Mouse (Mus musculus): ENCODE measurements around the gene 1700069L16Rik.
A peak's percentile ranks its signal among the peaks of the same experiment; 100 is the strongest.

The 1700069L16Rik gene

GRCm38 (mm10) chr5:113690069-113690548 is 34.5 kb downstream of the 1700069L16Rik start:
- DNase-seq (ENCODE audit: low spot score in 2 of 2): no peak

- no peak for DNase-seq (ENCODE audit: low spot score in 2 of 2)
Observed at GRCm38 (mm10) chr5:113687514-113687913, 37.1 kb downstream of the 1700069L16Rik start.

GRCm38 (mm10) chr5:113685471-113685870 is 39.1 kb downstream of the 1700069L16Rik start:
- no peak for DNase-seq (ENCODE audit: low spot score in 2 of 2)

- DNase-seq (ENCODE audit: low spot score in 2 of 2): no peak
Observed at GRCm38 (mm10) chr5:113683246-113683645, 41.3 kb downstream of the 1700069L16Rik start.

GRCm38 (mm10) chr5:113682472-113682871 is 42.1 kb downstream of the 1700069L16Rik start:
- no peak for DNase-seq (ENCODE audit: low spot score in 2 of 2)

GRCm38 (mm10) chr5:113681219-113681618 is 43.4 kb downstream of the 1700069L16Rik start:
- no peak for DNase-seq (ENCODE audit: low spot score in 2 of 2)

GRCm38 (mm10) chr5:113679509-113679908 is 45.1 kb downstream of the 1700069L16Rik start:
- DNase-seq (ENCODE audit: low spot score in 2 of 2): no peak

- DNase-seq (ENCODE audit: low spot score in 2 of 2): no peak
Observed at GRCm38 (mm10) chr5:113678743-113679452, 45.7 kb downstream of the 1700069L16Rik start.

GRCm38 (mm10) chr5:113677541-113677940 is 47.0 kb downstream of the 1700069L16Rik start:
- DNase-seq (ENCODE audit: low spot score in 2 of 2): no peak

GRCm38 (mm10) chr5:113674851-113675250 is 49.7 kb downstream of the 1700069L16Rik start:
- DNase-seq (ENCODE audit: low spot score in 2 of 2): peak in 1 of 2 experiments; percentile 36

GRCm38 (mm10) chr5:113672456-113672855 is 52.1 kb downstream of the 1700069L16Rik start:
- peak; percentile 84 for DNase-seq (ENCODE audit: low spot score in 2 of 2)

- no peak for DNase-seq (ENCODE audit: low spot score in 2 of 2)
Observed at GRCm38 (mm10) chr5:113670597-113670996, 54.0 kb downstream of the 1700069L16Rik start.

GRCm38 (mm10) chr5:113670110-113670509 is 54.5 kb downstream of the 1700069L16Rik start:
- no peak for DNase-seq (ENCODE audit: low spot score in 2 of 2)

GRCm38 (mm10) chr5:113664629-113665195 is 59.9 kb downstream of the 1700069L16Rik start:
- DNase-seq (ENCODE audit: low spot score in 2 of 2): no peak

- DNase-seq (ENCODE audit: low spot score in 2 of 2): no peak
Observed at GRCm38 (mm10) chr5:113664127-113664526, 60.4 kb downstream of the 1700069L16Rik start.

- DNase-seq (ENCODE audit: low spot score in 2 of 2): peak; percentile 86 to 89
Observed at GRCm38 (mm10) chr5:113660872-113661271, 63.7 kb downstream of the 1700069L16Rik start.

- DNase-seq (ENCODE audit: low spot score in 2 of 2): no peak
Observed at GRCm38 (mm10) chr5:113654821-113655220, 69.8 kb downstream of the 1700069L16Rik start.

GRCm38 (mm10) chr5:113654206-113654605 is 70.4 kb downstream of the 1700069L16Rik start:
- no peak for DNase-seq (ENCODE audit: low spot score in 2 of 2)

GRCm38 (mm10) chr5:113652215-113652614 is 72.4 kb downstream of the 1700069L16Rik start:
- DNase-seq (ENCODE audit: low spot score in 2 of 2): no peak

- DNase-seq (ENCODE audit: low spot score in 2 of 2): peak; percentile 80 to 83
Observed at GRCm38 (mm10) chr5:113650035-113650865, 74.3 kb downstream of the 1700069L16Rik start, which contains the start of gene Cmklr1. TSS of gene Cmklr1 (minus strand) at chr5:113650426.

GRCm38 (mm10) chr5:113648647-113649211 is 75.8 kb downstream of the 1700069L16Rik start:
- DNase-seq (ENCODE audit: low spot score in 2 of 2): no peak

GRCm38 (mm10) chr5:113647141-113647540 is 77.4 kb downstream of the 1700069L16Rik start:
- DNase-seq (ENCODE audit: low spot score in 2 of 2): no peak
